Mouse (Mus musculus) thymus, adult 2 months (tissue): ENCODE measurements around the gene Capn15.

ENCODE experiments used
- CTCF ChIP-seq: fragments of 200-500 bp; IDR thresholded peaks from 2 replicates; pipeline ENCODE4 v1.5.1; 2012; ENCODE audit warnings: mild to moderate bottlenecking, control low read depth, low read length, moderate library complexity, borderline replicate concordance; ENCODE audit not compliant: control insufficient read depth, poor library complexity, insufficient read depth; ENCODE audit errors: extremely low read depth
- POLR2A ChIP-seq: fragments of 200-500 bp; IDR thresholded peaks from 2 replicates; pipeline ENCODE4 v1.6.1; 2012; ENCODE audit warnings: mild to moderate bottlenecking, low read length, control low read depth, moderate library complexity; ENCODE audit not compliant: control insufficient read depth, poor library complexity, insufficient read depth; ENCODE audit errors: extremely low read depth

GRCm38 (mm10) chr17:25979829-25980738, 5.5 kb downstream of the Capn15 start:
- TF ChIP-seq CTCF (no peak), POLR2A (no peak)
